Mouse (Mus musculus) hindbrain, postnatal 0 days (tissue): ENCODE data around the gene Ctnnd1. TPM values are rescaled to one million over a fixed set of nuclear protein-coding genes. Genes with fewer than 3 reads are reported as not detected.
A peak's percentile ranks its signal among the peaks of the same experiment; 100 is the strongest.

Source experiments
- ATAC-seq: fragments of 200-750 bp; cut with Nextera tagmentation; 2 replicates; pipeline ENCODE4 v1.8.0; 2017; ENCODE audit warnings: mild to moderate bottlenecking, moderate TSS enrichment, moderate library complexity
- DNase-seq: peaks from one replicate; pipeline ENCODE4 v3.0.0-alpha.2; 2015; ENCODE audit warnings: low spot score
- H3K27ac ChIP-seq: fragments of 300-500 bp; sonication (generic); 2 replicates; pipeline ENCODE4 v1.5.1; 2014; ENCODE audit warnings: mild to moderate bottlenecking
- H3K27me3 ChIP-seq: fragments of 300-500 bp; sonication (generic); 2 replicates; pipeline ENCODE4 v1.6.1; 2014; ENCODE audit warnings: low read length, mixed read lengths; ENCODE audit not compliant: insufficient read depth
- H3K36me3 ChIP-seq: fragments of 300-500 bp; sonication (generic); 2 replicates; pipeline ENCODE4 v1.6.1; 2014; ENCODE audit warnings: low read length, mixed read lengths; ENCODE audit not compliant: insufficient read depth
- H3K4me1 ChIP-seq: fragments of 300-500 bp; sonication (generic); 2 replicates; pipeline ENCODE4 v1.6.1; 2014; ENCODE audit warnings: antibody characterized with exemption, low read length, mixed read lengths; ENCODE audit not compliant: insufficient read depth
- H3K4me2 ChIP-seq: fragments of 300-500 bp; sonication (generic); 2 replicates; pipeline ENCODE4 v1.6.1; 2014; ENCODE audit warnings: low read depth, mild to moderate bottlenecking, low read length, moderate library complexity, mixed read lengths
- H3K4me3 ChIP-seq: fragments of 300-500 bp; sonication (generic); 2 replicates; pipeline ENCODE4 v1.5.1; 2014; ENCODE audit warnings: low read length
- H3K9ac ChIP-seq: fragments of 300-500 bp; sonication (generic); replicated peaks from 2 replicates; pipeline ENCODE4 v1.6.1; 2014; ENCODE audit warnings: mild to moderate bottlenecking, low read length, moderate library complexity, mixed read lengths
- H3K9me3 ChIP-seq: fragments of 300-500 bp; sonication (generic); 2 replicates; pipeline ENCODE4 v1.6.1; 2016; ENCODE audit warnings: low read length, mixed read lengths
- CTCF ChIP-seq: IDR thresholded peaks from 2 replicates; pipeline ENCODE4 v1.5.1; 2016; ENCODE audit warnings: antibody characterized with exemption, control low read depth, low read depth
- WGBS: fragments of 180-500 bp; shearing (Covaris S2); extraction: QIAGEN DNeasy Blood & Tissue Kit; methylation state at CpG from one replicate; pipeline ENCODE4 v1.1.7; 2014; 5-methylcytosine and 5-hydroxymethylcytosine counted together
- polyA plus RNA-seq: library from polyadenylated mRNA; unstranded; fragments of >200 nt; fragmentation: Nextera tagmentation; extraction: Ambion mirVana; gene quantifications from 2 replicates; pipeline ENCODE4 v1.2.1, GENCODE M21; 2015
- total RNA-seq: library from RNA; depleted of rRNA; stranded (reverse); fragments of >200 nt; gene quantifications from 2 replicates; pipeline ENCODE4 v1.2.3, GENCODE M21; 2014; rRNA removed

The Ctnnd1 gene
- total RNA-seq (75.7 and 86.5 TPM in 2 replicates), polyA plus RNA-seq (12.7 and 15.8 TPM in 2 replicates)

GRCm38 (mm10) chr2:84650464-84651195 lies at the start of gene Ctnnd1:
Gene Ctnnd1 (minus strand): TSS chr2:84650765.
- 0% methylated on average over 15 of the region's 15 CpGs for WGBS
- H3K9me3 ChIP-seq, result no peaks in the 10 kb centered on the region
- ATAC-seq (peak; percentile 99), DNase-seq (peak; percentile 96)
- H3K4me2 ChIP-seq, result peak within 1 kb of the TSS; percentile 77
- H3K9ac ChIP-seq, result peak within 1 kb of the TSS; percentile 79
- H3K27ac ChIP-seq, result peak within 1 kb of the TSS; percentile 94
- TF ChIP-seq CTCF, result no peak
- no peaks in the 10 kb centered on the region for H3K36me3 ChIP-seq
- H3K4me1 ChIP-seq, result peaks cover 4% of the 10 kb centered on the region; the same call in 1 of the 2 replicates
- H3K27me3 ChIP-seq, result no peaks in the 10 kb centered on the region
- H3K4me3 ChIP-seq, result peak within 1 kb of the TSS; percentile 73

- Histone ChIP-seq H3K9ac (no peak overlapping the region), H3K27me3 (no peaks in the 10 kb centered on the region), H3K9me3 (no peaks in the 10 kb centered on the region), H3K4me1 (no peaks in the 10 kb centered on the region), H3K27ac (no peak overlapping the region), H3K4me3 (no peak overlapping the region), H3K36me3 (peaks cover 43% of the 10 kb centered on the region), H3K4me2 (no peak overlapping the region)
- no peak for TF ChIP-seq CTCF
- DNase-seq (no peak), ATAC-seq (no peak)
- WGBS, result 91% methylated on average over 5 of the region's 5 CpGs
These were observed 44.6 kb upstream of the Ctnnd1 start for GRCm38 (mm10) chr2:84695007-84695695.

GRCm38 (mm10) chr2:84690050-84690449 lies 39.5 kb upstream of the Ctnnd1 start:
- H3K4me2 ChIP-seq, result no peak overlapping the region
- TF ChIP-seq CTCF, result no peak
- peaks cover 80% of the 10 kb centered on the region for H3K36me3 ChIP-seq
- H3K9me3 ChIP-seq, result no peaks in the 10 kb centered on the region
- H3K27me3 ChIP-seq, result no peaks in the 10 kb centered on the region
- H3K4me3 ChIP-seq, result no peak overlapping the region
- H3K9ac ChIP-seq, result no peak overlapping the region
- DNase-seq (no peak), ATAC-seq (peak; percentile 28; the same call in 1 of the 2 replicates)
- WGBS, result 85% methylated on average over 12 of the region's 12 CpGs
- no peak overlapping the region for H3K27ac ChIP-seq
- no peaks in the 10 kb centered on the region for H3K4me1 ChIP-seq

GRCm38 (mm10) chr2:84688080-84688844 lies 37.7 kb upstream of the Ctnnd1 start:
- H3K4me1 ChIP-seq, result no peaks in the 10 kb centered on the region
- H3K4me3 ChIP-seq, result no peak overlapping the region
- no peak for TF ChIP-seq CTCF
- no peak for DNase-seq
- H3K9ac ChIP-seq, result no peak overlapping the region
- no peak for ATAC-seq
- no peak overlapping the region for H3K4me2 ChIP-seq
- H3K27ac ChIP-seq, result no peak overlapping the region
- WGBS, result 78% methylated on average over 2 of the region's 2 CpGs
- H3K9me3 ChIP-seq, result no peaks in the 10 kb centered on the region
- peaks cover 69% of the 10 kb centered on the region for H3K36me3 ChIP-seq
- no peaks in the 10 kb centered on the region for H3K27me3 ChIP-seq

- no peaks in the 10 kb centered on the region for H3K9me3 ChIP-seq
- no peak for DNase-seq
- H3K4me3 ChIP-seq, result no peak overlapping the region
- WGBS, result 83% methylated on average over 6 of the region's 6 CpGs
- no peak overlapping the region for H3K9ac ChIP-seq
- H3K27me3 ChIP-seq, result no peaks in the 10 kb centered on the region
- peaks cover 23% of the 10 kb centered on the region; the same call in 1 of the 2 replicates for H3K36me3 ChIP-seq
- H3K27ac ChIP-seq, result no peak overlapping the region
- ATAC-seq, result no peak
- H3K4me2 ChIP-seq, result no peak overlapping the region
- no peak for TF ChIP-seq CTCF
- H3K4me1 ChIP-seq, result peaks cover 4% of the 10 kb centered on the region; the same call in 1 of the 2 replicates
These were observed 32.1 kb upstream of the Ctnnd1 start for GRCm38 (mm10) chr2:84682605-84683183.

GRCm38 (mm10) chr2:84679016-84679415 lies 28.5 kb upstream of the Ctnnd1 start, which contains the start of gene Tmx2:
Gene Tmx2 (minus strand): TSS chr2:84679140.
- H3K4me2 ChIP-seq, result peak within 1 kb of the TSS; percentile 86
- peak within 1 kb of the TSS; percentile 83 for H3K9ac ChIP-seq
- no peaks in the 10 kb centered on the region for H3K27me3 ChIP-seq
- no peak for TF ChIP-seq CTCF
- no peaks in the 10 kb centered on the region for H3K9me3 ChIP-seq
- peaks cover 14% of the 10 kb centered on the region; the same call in 1 of the 2 replicates for H3K36me3 ChIP-seq
- WGBS, result 19% methylated on average over 8 of the region's 8 CpGs
- ATAC-seq (no peak), DNase-seq (no peak)
- H3K4me1 ChIP-seq, result peaks cover 4% of the 10 kb centered on the region; the same call in 1 of the 2 replicates
- H3K4me3 ChIP-seq, result peak within 1 kb of the TSS; percentile 100
- peak within 1 kb of the TSS; percentile 86; the same call in 1 of the 2 replicates for H3K27ac ChIP-seq
